In the genomic region with DNA sequence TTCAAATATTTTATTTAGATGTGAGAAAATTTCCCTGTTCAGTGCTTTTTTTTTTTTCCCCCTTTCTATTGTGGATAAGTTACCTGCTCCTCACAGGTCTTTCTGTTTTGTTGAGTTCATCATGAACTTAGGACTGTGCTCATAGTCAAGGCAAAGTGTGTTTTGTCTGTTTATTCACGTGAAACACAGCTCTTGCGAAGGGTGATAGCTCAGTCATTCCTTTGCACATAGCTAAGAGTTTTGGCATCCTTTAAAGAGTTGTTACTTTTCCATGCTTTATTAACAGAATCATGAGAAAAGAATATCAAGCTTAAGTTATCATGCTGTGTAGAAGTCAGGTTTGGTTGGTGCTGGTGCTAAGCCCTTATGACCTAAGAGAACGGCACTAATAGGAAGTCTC, we compare ENCODE assay signal across 38 mouse cellular contexts. TPM values are rescaled to one million over a fixed set of nuclear protein-coding genes. Genes with fewer than 3 reads are reported as not detected.
"Had no signal": no experiment of that assay in that cellular context is flagged by ENCODE, and none has a peak within 500 bp of the region (broad histone marks: within the 10 kb centered on the region; RNA-seq: fewer than 3 reads in every experiment).

No protein-coding gene starts in this region.

- H3K4me1 ChIP-seq: hindbrain, embryonic 13.5 days; hindbrain, embryonic 15.5 days had no signal

- DNase-seq: gastrocnemius, adult 2 months; gastrocnemius, postnatal 10 days; gastrocnemius, postnatal 36 days; heart, adult 18-20 months; heart, postnatal 14 days; heart, postnatal 36 days; kidney, adult 11 months; kidney, postnatal 10 days; kidney, postnatal 25 days; layer of hippocampus, adult 9-11 months; layer of hippocampus, postnatal 36 days; left cerebral cortex, postnatal 4 days; lung, adult 2 months had no signal

- H3K27ac ChIP-seq: heart, embryonic 10.5 days; heart, embryonic 13.5 days; heart, embryonic 15.5 days; hindbrain, embryonic 13.5 days; hindbrain, embryonic 15.5 days; hindbrain, postnatal 0 days; kidney, embryonic 15.5 days; limb, embryonic 13.5 days; limb, embryonic 15.5 days; liver, embryonic 14.5 days had no signal

- H3K27me3 ChIP-seq: heart, embryonic 13.5 days; heart, embryonic 15.5 days; hindbrain, embryonic 13.5 days; hindbrain, embryonic 15.5 days; kidney, embryonic 15.5 days; limb, embryonic 13.5 days; limb, embryonic 15.5 days had no signal

- H3K36me3 ChIP-seq: heart, embryonic 15.5 days; hindbrain, embryonic 13.5 days; hindbrain, embryonic 15.5 days had no signal

- H3K4me2 ChIP-seq: heart, embryonic 13.5 days; heart, embryonic 15.5 days; hindbrain, embryonic 13.5 days; hindbrain, embryonic 15.5 days; kidney, embryonic 15.5 days; limb, embryonic 13.5 days; limb, embryonic 15.5 days had no signal

- H3K9ac ChIP-seq: heart, embryonic 13.5 days; heart, embryonic 15.5 days; hindbrain, embryonic 13.5 days; hindbrain, embryonic 15.5 days; kidney, embryonic 15.5 days; limb, embryonic 13.5 days; limb, embryonic 15.5 days; liver, embryonic 14.5 days had no signal

- H3K9me3 ChIP-seq: heart, embryonic 10.5 days; heart, embryonic 15.5 days; hindbrain, embryonic 13.5 days; hindbrain, embryonic 15.5 days; kidney, embryonic 15.5 days; limb, embryonic 13.5 days; limb, embryonic 15.5 days had no signal

- H3K4me3 ChIP-seq: gastrocnemius, adult 2 months; heart, embryonic 10.5 days; heart, embryonic 13.5 days; heart, embryonic 15.5 days; hindbrain, embryonic 13.5 days; hindbrain, embryonic 15.5 days; kidney, embryonic 15.5 days; limb, embryonic 13.5 days; limb, embryonic 15.5 days had no signal

- ATAC-seq: hindbrain, postnatal 0 days; intestine, embryonic 16.5 days had no signal

RNA-seq across cellular contexts. Expression of a gene that starts 49.5 kb away (rescaled TPM):
- total RNA-seq: gastrocnemius, adult 2 months; gastrocnemius, postnatal 10 days; gastrocnemius, postnatal 36 days; heart, adult 18-20 months; heart, adult 8-10 months; heart, postnatal 14 days; heart, postnatal 36 days; hematopoietic stem cell, adult 5-6 weeks; hindbrain, postnatal 0 days; layer of hippocampus, adult 18-20 months; layer of hippocampus, adult 8-10 months; layer of hippocampus, postnatal 14 days; layer of hippocampus, postnatal 36 days; left cerebral cortex, adult 18-20 months; left cerebral cortex, adult 8-10 months; left cerebral cortex, postnatal 10 days; left cerebral cortex, postnatal 25 days; left cerebral cortex, postnatal 4 days had no signal
- polyA plus RNA-seq: frontal cortex, adult 2 months; hindbrain, embryonic 13.5 days; hindbrain, postnatal 0 days; large intestine, adult 2 months; limb, embryonic 11.5 days; liver, embryonic 14.5 days; lung, adult 2 months had no signal

RNA-seq across cellular contexts. Expression of a gene that starts 54.8 kb away (rescaled TPM):
- total RNA-seq: gastrocnemius, adult 2 months; gastrocnemius, postnatal 10 days; gastrocnemius, postnatal 36 days; hematopoietic stem cell, adult 5-6 weeks; hindbrain, postnatal 0 days; layer of hippocampus, adult 18-20 months; layer of hippocampus, adult 8-10 months; layer of hippocampus, postnatal 14 days; layer of hippocampus, postnatal 36 days; left cerebral cortex, adult 18-20 months; left cerebral cortex, postnatal 10 days; left cerebral cortex, postnatal 25 days; left cerebral cortex, postnatal 4 days had no signal
- polyA plus RNA-seq: heart, embryonic 10.5 days; heart, embryonic 13.5 days; hindbrain, embryonic 11.5 days; hindbrain, embryonic 13.5 days; hindbrain, embryonic 15.5 days; hindbrain, postnatal 0 days; intestine, embryonic 14.5 days; intestine, embryonic 16.5 days; kidney, embryonic 15.5 days; large intestine, adult 2 months; limb, embryonic 11.5 days; limb, embryonic 13.5 days; limb, embryonic 15.5 days; liver, embryonic 14.5 days had no signal
